Mouse (Mus musculus) large intestine, adult 2 months (tissue): Measurements from ENCODE around the gene 2410015M20Rik. TPM values are rescaled to one million over a fixed set of nuclear protein-coding genes. Genes with fewer than 3 reads are reported as not detected.
A peak's percentile ranks its signal among the peaks of the same experiment; 100 is the strongest.
"Not testable (repeated sequence)": the region's sequence is repeated elsewhere in the genome, so short reads cannot be mapped to it uniquely, and the experiment has no call there.

Experiments used
- DNase-seq: peaks from one replicate; pipeline ENCODE4 v3.0.0-alpha.2; 2012; ENCODE audit warnings: low read depth, low spot score
- WGBS: fragments of 180-500 bp; shearing (Covaris S2); methylation state at CpG from one replicate; pipeline ENCODE4 v1.1.7; 2018; 5-methylcytosine and 5-hydroxymethylcytosine counted together
- polyA plus RNA-seq: library from polyadenylated mRNA; depleted of rRNA; stranded (reverse); fragments of >200 nt; gene quantifications from 2 replicates; pipeline ENCODE4 v1.2.3, GENCODE M21; 2012; rRNA removed

2410015M20Rik gene
- polyA plus RNA-seq: 202 and 210 TPM in 2 replicates

DNA sequence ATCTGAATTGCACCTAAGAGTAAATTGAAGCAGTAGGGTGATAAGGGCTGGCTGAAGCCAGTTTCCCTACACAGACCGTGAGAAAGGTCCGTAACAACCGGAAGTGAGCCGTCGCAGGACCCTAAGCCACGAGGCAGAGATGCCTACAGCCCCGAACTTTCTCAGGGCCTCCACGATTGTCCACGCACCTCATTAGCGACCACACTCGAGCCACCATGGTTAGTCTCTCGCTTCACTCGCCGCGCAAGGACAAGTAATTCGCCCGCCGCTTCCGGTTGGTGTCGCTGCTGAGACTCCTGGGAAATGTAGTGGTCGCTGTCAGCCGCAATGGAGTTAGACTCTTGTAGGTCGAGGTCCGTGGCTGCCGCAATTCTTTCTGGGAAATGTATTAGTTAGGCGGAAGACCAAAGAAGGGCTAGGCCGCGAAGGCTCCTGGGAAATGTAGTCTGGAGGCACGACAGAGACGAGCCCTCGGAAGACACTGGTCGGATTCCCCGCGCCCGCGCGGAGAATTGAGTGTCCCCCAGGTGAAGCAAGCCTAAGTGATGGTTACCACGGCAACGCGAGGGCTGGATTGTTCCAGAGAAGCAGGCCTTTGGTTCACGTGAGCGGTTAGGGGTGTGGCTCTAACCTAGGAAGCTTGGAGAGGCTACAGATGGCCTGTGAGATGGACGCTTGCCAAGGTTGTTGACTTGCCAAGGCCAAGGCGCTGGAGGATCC lies at the start of gene 2410015M20Rik:
Gene 2410015M20Rik (minus strand): TSS at position 320 of the 720 bp plus-strand sequence.
- DNase-seq: peak; percentile 96
- under 1% methylated on average over 44 of the region's 44 CpGs for WGBS

DNA sequence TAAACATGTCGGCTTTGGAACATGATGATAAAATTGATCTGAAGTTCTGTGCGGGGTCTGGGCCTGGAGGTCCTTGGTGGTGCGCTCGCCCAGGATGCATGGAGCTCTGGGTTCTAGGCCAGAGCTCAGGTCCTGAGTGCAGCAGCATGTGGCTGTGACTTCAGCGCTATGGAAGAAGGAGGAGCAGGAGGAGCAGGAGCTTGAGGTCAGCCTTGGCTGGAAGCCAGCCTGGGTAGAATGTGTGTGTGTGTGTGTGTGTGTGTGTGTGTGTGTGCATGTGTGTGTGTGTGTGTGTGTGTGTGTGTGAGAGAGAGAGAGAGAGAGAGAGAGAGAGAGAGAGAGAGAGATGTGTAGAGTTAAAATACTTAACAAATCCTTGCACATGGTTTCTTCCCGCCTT lies 46.6 kb upstream of the 2410015M20Rik start:
- 81% methylated on average over 6 of the region's 6 CpGs for WGBS

DNA sequence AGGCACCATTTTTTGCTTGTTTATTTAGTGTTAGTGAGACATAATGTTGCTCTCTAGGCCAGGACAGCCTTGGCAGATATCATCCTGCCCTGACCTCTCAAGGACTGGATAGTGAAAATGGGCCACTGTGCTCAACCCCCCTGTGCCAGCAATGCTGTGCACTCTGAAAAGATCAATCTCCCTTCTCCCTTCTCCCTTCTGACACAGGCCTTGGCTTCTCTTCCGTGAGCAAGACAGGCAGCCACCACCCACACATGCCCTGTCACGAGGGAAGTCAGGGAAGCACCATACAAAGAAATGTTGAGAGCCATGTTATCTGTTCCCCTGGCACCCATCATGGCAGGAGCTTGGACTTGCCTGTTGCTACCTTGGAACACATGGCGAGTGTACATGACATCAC lies 45.7 kb upstream of the 2410015M20Rik start:
- no peak for DNase-seq
- 69% methylated on average over 3 of the region's 3 CpGs for WGBS

More for the DNA sequence above, 46.6 kb upstream of the 2410015M20Rik start:
- no peak for DNase-seq

DNA sequence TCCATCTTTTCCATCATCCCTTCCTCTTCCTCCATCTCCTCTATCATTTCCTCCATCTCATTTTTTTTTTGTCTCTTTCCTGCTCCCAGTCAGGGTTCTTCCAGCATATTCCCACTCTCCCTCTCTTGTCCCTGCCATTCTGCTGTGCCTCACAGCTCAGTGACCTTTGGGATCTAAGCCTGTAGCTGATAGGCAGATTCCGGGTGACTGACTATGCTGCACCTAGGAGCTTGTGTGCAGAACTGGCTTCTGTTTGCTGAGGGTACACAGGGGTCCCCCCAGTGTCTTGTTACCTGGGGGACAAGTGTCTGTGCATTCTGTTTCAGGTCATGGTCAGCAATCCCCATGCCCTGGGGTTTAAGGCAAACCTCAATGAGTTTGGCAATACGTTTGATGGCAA lies 45.2 kb upstream of the 2410015M20Rik start:
- 58% methylated on average over 2 of the region's 2 CpGs for WGBS
- no peak for DNase-seq

GRCm38 (mm10) chr17:56651801-56652200 lies 42.2 kb upstream of the 2410015M20Rik start:
- 14% methylated on average over 10 of the region's 10 CpGs for WGBS
- DNase-seq: no peak

- 33% methylated on average over 13 of the region's 13 CpGs for WGBS
- DNase-seq: no peak
These were observed 38.0 kb upstream of the 2410015M20Rik start for GRCm38 (mm10) chr17:56647546-56647945.

DNA sequence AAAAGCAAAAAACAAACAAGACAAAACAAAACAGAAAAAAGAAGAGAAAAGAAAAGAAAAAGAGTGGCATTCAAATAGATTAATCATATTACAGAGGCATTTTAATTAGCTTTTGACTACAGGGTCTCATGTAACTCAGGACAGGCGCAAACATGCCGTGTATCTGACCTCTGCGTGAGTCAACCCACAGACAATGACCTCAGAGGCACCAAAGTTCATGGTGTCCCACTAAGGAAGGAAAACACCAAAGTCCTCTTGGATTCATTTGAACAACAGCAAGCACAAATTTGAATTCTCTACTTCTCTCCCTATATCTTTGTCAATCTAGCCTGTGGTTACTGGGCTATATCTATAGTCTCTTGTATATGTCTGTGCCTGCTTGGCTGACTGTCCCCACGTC lies 33.7 kb upstream of the 2410015M20Rik start:
- 76% methylated on average over 4 of the region's 4 CpGs for WGBS
- DNase-seq: no peak

GRCm38 (mm10) chr17:56634023-56634422 lies 24.5 kb upstream of the 2410015M20Rik start:
- no peak for DNase-seq
- 83% methylated on average over 6 of the region's 6 CpGs for WGBS

DNA sequence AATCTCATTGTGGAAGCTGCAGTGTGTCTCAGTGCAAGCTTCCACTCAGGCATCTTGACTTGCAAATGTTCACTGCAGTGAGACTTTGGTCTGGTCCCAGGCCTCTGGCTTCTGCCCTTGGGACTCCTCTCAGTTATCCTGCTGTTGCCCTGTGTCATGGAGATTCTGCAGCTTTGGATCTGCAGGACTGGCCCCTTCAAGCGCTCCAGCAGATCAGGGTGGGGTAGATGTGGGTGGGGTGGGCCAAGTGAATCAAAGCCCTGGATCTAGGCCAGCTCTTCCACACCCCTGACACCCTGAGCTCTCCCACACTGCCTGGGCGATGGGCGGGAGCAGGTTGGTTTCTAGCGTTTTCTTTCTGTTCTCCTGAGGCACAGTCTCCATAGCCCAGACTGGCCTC lies 22.2 kb upstream of the 2410015M20Rik start:
- no peak for DNase-seq
- WGBS: 19% methylated on average over 4 of the region's 4 CpGs

DNA sequence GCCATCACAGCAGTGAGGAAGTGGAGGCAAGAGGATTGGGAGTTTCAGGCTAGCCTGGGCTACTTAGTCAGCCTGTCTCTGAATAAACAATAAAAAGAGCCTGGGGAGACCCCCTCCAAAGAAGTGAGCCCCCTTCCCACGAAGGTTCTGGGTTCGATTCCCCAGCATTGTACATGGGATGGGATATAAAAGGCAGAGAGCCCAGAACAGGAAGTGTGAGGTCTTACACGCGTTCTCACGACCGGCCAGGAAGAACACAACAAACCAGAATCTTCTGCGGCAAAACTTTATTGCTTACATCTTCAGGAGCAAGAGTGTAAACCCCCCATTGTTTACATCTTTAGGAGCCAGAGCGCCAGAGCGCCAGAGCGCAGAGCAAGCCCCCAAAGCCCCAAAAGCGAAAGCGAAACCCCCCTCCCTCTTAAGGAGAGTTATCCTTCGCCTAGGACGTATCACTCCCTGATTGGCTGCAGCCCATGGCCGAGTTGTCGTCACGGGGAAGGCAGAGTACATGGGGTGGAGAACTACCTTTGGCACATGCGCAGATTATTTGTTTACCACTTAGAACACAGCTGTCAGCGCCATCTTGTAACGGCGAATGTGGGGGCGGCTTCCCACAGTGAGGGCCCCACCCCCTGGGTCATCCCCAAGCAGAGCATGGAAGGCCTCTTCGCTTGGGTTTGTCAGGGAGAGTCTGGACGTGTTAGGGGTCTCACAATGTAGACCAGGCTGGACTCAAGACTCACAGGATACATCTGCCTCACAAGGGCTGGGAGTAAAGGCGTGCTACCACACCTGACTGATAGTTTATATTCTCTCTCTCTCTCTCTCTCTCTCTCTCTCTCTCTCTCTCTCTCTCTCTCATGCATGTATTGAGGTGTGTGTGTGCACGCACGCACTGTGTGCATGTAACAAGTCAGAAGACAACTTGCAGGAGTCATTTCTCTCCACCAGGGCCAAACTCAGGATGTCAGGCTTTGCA lies 20.5 kb upstream of the 2410015M20Rik start:
- 80% methylated on average over 27 of the region's 27 CpGs for WGBS
- DNase-seq: not testable (repeated sequence)

DNA sequence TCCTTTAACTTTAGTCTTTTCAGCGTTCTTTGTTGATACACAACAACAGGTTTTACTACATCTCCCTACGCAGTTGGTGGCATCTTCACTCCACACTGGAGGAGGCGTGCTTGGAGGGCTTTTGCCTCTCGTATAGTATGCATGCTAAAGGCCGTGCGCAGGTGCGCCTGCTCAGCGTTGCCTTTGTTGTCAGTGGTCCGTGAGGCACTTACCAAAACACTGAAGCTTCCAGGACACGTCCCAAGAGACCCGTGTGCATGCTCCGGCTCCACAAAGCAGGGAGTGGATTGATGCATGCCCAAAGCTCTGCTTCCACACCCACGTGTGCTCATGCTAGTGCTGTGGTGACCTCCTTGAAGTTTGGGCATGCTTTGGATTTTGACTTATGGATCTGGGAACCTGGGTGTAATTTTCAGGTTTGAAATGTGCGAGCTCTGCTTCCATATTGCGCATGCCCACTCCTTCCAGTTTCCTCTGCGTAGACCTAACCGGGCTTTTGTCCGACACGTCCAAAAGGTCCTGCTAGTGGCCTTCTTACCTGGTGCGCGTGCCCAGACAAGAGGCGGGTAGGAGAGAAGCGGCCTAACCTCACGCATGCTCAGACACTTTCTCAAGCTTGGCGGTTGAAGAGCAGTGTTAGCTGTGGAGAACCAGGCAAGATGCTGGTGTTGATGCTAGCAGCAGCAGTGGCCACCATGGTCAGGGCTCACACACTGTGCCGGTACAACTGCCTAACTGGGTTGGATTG lies 18.1 kb upstream of the 2410015M20Rik start, which contains the start of gene Catsperd:
Gene Catsperd (plus strand): TSS at position 614 of the 748 bp plus-strand sequence.
- WGBS: 11% methylated on average over 26 of the region's 26 CpGs
- DNase-seq: peak; percentile 37

DNA sequence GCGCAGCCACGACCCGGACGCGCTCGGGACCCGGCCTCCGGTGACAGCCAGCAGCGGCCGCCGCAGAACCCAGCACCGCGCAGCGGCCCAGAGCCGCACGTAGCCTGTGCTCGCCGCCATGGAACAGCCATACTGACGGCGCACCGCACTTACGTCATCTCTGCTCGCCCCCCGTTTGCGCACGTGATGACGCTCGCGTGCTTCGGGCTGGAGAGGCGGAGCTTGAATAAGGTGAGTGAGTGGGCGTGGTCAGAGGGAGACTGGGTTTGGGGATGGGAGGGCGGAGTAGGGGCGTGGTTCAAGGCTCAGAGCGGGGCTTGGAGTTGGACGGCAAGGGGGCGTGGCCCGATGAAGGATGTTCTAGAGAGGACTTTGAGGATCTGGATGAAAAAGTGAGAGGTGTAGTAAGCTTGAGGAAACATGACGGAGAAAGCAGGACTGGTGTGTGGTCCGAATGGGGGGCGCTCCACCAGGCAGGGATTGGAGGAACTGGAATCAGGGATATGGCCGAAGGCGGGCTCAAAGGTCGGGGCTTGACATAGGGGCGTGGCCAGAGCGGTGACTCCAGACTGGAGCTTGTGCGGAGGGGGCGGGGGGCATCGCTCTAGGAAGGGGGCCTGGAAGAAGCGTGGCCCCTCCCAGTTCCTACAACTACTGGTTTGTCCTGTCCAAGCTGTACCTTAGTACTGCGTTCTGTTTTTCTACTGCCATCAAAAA lies 17.3 kb upstream of the 2410015M20Rik start, which contains the start of gene Lonp1:
Gene Lonp1 (minus strand): TSS at position 134 of the 717 bp plus-strand sequence.
- DNase-seq: peak; percentile 96
- under 1% methylated on average over 51 of the region's 51 CpGs for WGBS

- DNase-seq: no peak
- WGBS: under 1% methylated on average over 32 of the region's 32 CpGs
These were observed 16.7 kb upstream of the 2410015M20Rik start for GRCm38 (mm10) chr17:56626260-56626659.

GRCm38 (mm10) chr17:56625495-56625894 lies 15.9 kb upstream of the 2410015M20Rik start:
- no peak for DNase-seq
- WGBS: 44% methylated on average over 3 of the region's 3 CpGs

DNA sequence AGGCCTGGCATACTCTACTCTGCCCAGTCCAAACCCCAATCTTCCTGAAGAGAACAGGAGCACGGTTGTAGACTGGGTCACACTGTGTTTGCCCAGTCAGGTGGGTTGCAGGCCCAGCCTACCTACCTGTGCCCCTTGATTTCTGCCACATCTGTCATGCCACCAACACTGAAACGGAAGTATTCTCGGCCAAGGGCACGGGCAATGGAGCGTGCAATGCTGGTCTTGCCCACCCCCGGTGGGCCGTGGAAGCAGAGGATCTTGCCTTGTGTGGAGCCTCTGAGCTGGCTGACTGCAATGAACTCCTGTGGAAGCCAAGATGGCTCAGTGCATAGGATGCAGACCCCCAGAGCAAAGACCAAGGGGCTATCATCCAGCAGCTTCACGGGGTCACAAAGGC lies 8.1 kb upstream of the 2410015M20Rik start:
- WGBS: 86% methylated on average over 8 of the region's 8 CpGs

DNA sequence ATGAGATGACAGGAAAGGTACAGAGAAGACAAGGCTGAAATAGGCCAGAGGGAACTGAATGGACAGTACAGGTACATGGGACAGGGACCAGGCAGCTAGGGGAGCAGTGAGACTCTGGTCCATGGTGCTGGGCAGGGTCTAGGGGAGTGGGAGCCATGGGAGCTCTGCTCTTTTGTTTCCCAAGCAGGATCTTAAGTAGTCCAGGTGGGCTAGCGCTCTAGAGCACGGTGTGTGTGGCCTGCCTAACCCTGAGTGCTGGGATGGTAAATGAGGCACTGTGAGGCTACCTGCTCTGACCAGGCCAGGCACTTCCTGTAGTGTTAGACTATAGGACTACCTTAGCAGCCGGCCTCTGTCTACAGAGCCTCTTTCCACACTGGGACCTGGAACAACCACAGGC lies 7.2 kb upstream of the 2410015M20Rik start:
- 61% methylated on average over 3 of the region's 3 CpGs for WGBS
- no peak for DNase-seq

More for the DNA sequence above, 8.1 kb upstream of the 2410015M20Rik start:
- DNase-seq: no peak

DNA sequence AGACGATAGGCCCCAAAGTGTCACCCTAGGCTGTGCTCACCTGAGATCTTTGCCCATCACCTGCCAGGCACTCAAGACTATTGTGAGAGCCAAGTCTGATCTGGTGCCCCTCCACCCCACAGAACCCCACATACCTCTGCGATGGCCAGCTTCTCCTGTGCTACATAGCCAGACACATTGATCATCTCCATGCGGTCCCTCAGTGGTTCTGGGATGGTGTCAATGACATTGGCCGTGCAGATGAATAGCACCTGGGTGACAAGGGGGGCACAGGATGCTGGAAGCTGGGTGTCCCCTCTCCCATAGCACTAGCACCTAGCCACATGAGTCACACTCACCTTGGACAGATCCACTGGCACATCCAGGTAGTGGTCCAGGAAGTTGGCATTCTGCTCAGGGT lies 6.2 kb upstream of the 2410015M20Rik start:
- WGBS: 74% methylated on average over 4 of the region's 4 CpGs
- DNase-seq: no peak

GRCm38 (mm10) chr17:56615136-56615784 lies 5.7 kb upstream of the 2410015M20Rik start:
- WGBS: 67% methylated on average over 11 of the region's 11 CpGs
- DNase-seq: no peak
